Mouse (Mus musculus) left cerebral cortex, adult 2 months (tissue): ENCODE measurements at regions not wholly inside any gene's neighbourhood (a gene's known extent, or its start where the extent isn't known, plus 50 kb on each side); places are given as distances from the start of the nearest gene placed in this dataset.

Experiments
- DNase-seq, 2 experiments: peaks; one replicate each; pipeline ENCODE4 v3.0.0; 2021 to 2022; ENCODE audit warnings: low spot score in 2 of 2, mixed read lengths in 1 of 2; ENCODE audit errors: extremely low spot score in 1 of 2
- H3K27ac ChIP-seq: fragments of 200-600 bp; 2 replicates; pipeline ENCODE4 v1.8.1; 2022
- H3K4me3 ChIP-seq: fragments of 200-600 bp; 2 replicates; pipeline ENCODE4 v1.8.1; 2022
- CTCF ChIP-seq: fragments of 200-600 bp; IDR thresholded peaks from 2 replicates; pipeline ENCODE4 v1.8.1; 2022; ENCODE audit warnings: antibody characterized with exemption, mild to moderate bottlenecking, moderate library complexity
- intact Hi-C: fragments of 180-260 bp; cut with DNase I; formaldehyde crosslinking; loops from one replicate; pipeline ENCODE4 v1.15.1; 2025

- no peak overlapping the region for H3K27ac ChIP-seq
- no peak for TF ChIP-seq CTCF
- no peak for DNase-seq
- intact Hi-C loops = loop anchor here (1.0 to 10.0 kb wide), 2 partner anchors 222 to 1435 kb away; no protein-coding TSS in a partner anchor
- H3K4me3 ChIP-seq = no peak overlapping the region
Measured at GRCm38 (mm10) chr12:68862991-68863356, 296.0 kb downstream of the Rps29 start.

- no peak overlapping the region for H3K27ac ChIP-seq
- no peak overlapping the region for H3K4me3 ChIP-seq
- peak; percentile 33 to 52 for DNase-seq
- intact Hi-C loops = loop anchor here (1.0 to 10.0 kb wide), 2 partner anchors 222 to 1434 kb away; no protein-coding TSS in a partner anchor
- peak; percentile 78 for TF ChIP-seq CTCF
Measured at GRCm38 (mm10) chr12:68862313-68862990, 296.5 kb downstream of the Rps29 start.

GRCm38 (mm10) chr12:68860332-68860731 is 298.7 kb downstream of the Rps29 start:
- no peak overlapping the region for H3K4me3 ChIP-seq
- no peak overlapping the region for H3K27ac ChIP-seq
- TF ChIP-seq CTCF = no peak
- intact Hi-C loops = loop anchor here (10.0 kb wide), 1 partner anchor 224 kb away; no protein-coding TSS in a partner anchor
- DNase-seq = no peak

- TF ChIP-seq CTCF = no peak
- DNase-seq = no peak
- intact Hi-C loops = no loop called here
- H3K4me3 ChIP-seq = no peak overlapping the region
- no peak overlapping the region for H3K27ac ChIP-seq
Measured at GRCm38 (mm10) chr12:68849616-68850140, 309.3 kb downstream of the Rps29 start.

GRCm38 (mm10) chr12:68840815-68841214 is 318.2 kb downstream of the Rps29 start:
- Histone ChIP-seq H3K27ac (no peak overlapping the region), H3K4me3 (no peak overlapping the region)
- no peak for TF ChIP-seq CTCF
- no peak for DNase-seq
- intact Hi-C loops = no loop called here

- intact Hi-C loops = no loop called here
- H3K27ac ChIP-seq = no peak overlapping the region
- no peak for DNase-seq
- TF ChIP-seq CTCF = no peak
- H3K4me3 ChIP-seq = no peak overlapping the region
Measured at GRCm38 (mm10) chr12:68840156-68840555, 318.8 kb downstream of the Rps29 start.

GRCm38 (mm10) chr12:68836023-68836422 is 323.0 kb downstream of the Rps29 start:
- no peak for DNase-seq
- Histone ChIP-seq H3K27ac (no peak overlapping the region), H3K4me3 (no peak overlapping the region)
- TF ChIP-seq CTCF = no peak
- intact Hi-C loops = no loop called here

GRCm38 (mm10) chr12:68833914-68834313 is 325.1 kb downstream of the Rps29 start:
- no peak for DNase-seq
- Histone ChIP-seq H3K27ac (no peak overlapping the region), H3K4me3 (no peak overlapping the region)
- no peak for TF ChIP-seq CTCF
- intact Hi-C loops = no loop called here

GRCm38 (mm10) chr12:68829404-68829803 is 329.6 kb downstream of the Rps29 start:
- no peak for DNase-seq
- Histone ChIP-seq H3K27ac (no peak overlapping the region), H3K4me3 (no peak overlapping the region)
- TF ChIP-seq CTCF = no peak
- intact Hi-C loops = no loop called here

GRCm38 (mm10) chr12:68827549-68828249 is 331.3 kb downstream of the Rps29 start:
- intact Hi-C loops = no loop called here
- Histone ChIP-seq H3K27ac (no peak overlapping the region), H3K4me3 (no peak overlapping the region)
- DNase-seq = no peak
- no peak for TF ChIP-seq CTCF

- no peak for TF ChIP-seq CTCF
- no peak for DNase-seq
- intact Hi-C loops = no loop called here
Measured at GRCm38 (mm10) chr12:68794396-68794795, 364.6 kb downstream of the Rps29 start.

GRCm38 (mm10) chr12:68783636-68784035 is 375.4 kb downstream of the Rps29 start:
- intact Hi-C loops = no loop called here
- DNase-seq = no peak
- no peak for TF ChIP-seq CTCF
- Histone ChIP-seq H3K4me3 (no peak overlapping the region), H3K27ac (no peak overlapping the region)

More at GRCm38 (mm10) chr12:68794396-68794795, 364.6 kb downstream of the Rps29 start:
- no peak overlapping the region for H3K27ac ChIP-seq
- H3K4me3 ChIP-seq = no peak overlapping the region

GRCm38 (mm10) chr12:68775503-68775902 is 383.5 kb downstream of the Rps29 start:
- Histone ChIP-seq H3K4me3 (no peak overlapping the region), H3K27ac (no peak overlapping the region)
- intact Hi-C loops = no loop called here
- no peak for DNase-seq
- TF ChIP-seq CTCF = no peak
